Mouse (Mus musculus) olfactory bulb, adult 2 months (tissue): Measurements from ENCODE around the gene Inka1.

Source experiments
- CTCF ChIP-seq: fragments of 200-500 bp; IDR thresholded peaks from 2 replicates; pipeline ENCODE4 v1.5.1; 2012; ENCODE audit warnings: low read depth, mild to moderate bottlenecking, low read length, moderate library complexity; ENCODE audit not compliant: insufficient read depth
- POLR2A ChIP-seq: fragments of 200-500 bp; IDR thresholded peaks from 2 replicates; pipeline ENCODE4 v1.6.1; 2012; ENCODE audit warnings: mild to moderate bottlenecking, low read depth, low read length, moderate library complexity; ENCODE audit not compliant: insufficient read depth

DNA sequence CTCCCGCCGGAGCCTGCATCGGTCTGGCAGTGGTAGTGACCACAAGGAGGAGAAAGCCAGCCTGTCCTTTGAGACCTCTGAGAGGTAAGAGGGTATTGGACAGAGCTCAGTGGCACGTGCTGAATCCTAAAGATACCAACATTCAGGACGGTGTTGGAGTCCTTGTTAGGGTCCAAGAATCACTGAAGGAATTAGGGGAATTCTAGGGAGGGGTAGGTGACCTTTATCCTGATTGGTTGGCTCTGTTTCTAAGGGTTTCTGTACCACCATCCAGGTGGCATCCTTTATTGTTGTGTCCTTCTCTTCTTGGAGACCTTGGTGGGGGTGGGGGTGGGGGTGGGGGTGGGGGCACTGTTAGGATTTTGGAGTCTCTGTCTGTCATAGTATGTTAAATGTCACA lies 46.4 kb upstream of the Inka1 start:
- TF ChIP-seq CTCF (no peak), POLR2A (no peak)
